Mouse (Mus musculus): Measurements from ENCODE around the gene Ckap5. TPM values are rescaled to one million over a fixed set of nuclear protein-coding genes. Genes with fewer than 3 reads are reported as not detected.

The Ckap5 gene
- total RNA-seq, 2 experiments from 2014 or later = 41.5 to 48.1 TPM

DNA sequence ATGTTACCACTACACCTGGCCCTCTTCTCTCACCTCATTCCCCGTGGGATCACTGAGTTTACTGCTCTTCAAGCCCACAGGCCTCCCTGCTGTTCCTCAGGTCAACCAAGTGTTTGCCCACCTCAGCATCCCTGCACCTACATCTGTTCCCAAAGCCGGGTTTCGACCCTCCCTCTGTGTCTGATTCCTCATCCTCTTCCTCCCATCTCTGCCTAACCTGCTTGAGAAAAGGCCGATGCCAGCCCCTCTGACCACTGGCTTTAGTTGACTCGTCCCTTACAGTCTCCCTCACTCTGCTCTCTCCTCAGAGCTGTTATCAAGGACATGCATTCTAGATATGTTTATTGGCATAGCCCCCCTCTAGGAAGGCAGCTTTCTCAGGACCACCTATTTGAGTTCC lies 100.9 kb downstream of the Ckap5 start:
- DNase-seq = no peak

DNA sequence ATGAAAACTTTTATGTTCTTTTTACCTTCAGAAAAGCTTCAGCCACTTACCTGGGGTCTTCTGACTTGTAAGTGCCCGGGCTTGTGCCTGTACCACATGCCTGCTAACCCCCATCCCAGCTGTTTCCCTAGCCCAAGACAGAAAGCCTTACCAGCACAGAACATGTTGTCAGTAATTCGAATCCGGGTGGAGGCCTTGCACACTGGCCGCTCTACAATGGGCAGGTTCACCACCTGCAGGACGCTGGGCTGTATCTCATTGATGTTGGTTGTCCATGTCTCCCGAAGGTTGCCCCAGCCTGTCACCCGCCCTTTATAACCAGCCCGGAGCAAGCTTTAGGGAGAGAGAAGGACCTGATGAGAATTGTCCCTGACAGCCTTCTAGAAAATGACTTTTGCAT lies 101.6 kb downstream of the Ckap5 start:
- no peak for DNase-seq

DNA sequence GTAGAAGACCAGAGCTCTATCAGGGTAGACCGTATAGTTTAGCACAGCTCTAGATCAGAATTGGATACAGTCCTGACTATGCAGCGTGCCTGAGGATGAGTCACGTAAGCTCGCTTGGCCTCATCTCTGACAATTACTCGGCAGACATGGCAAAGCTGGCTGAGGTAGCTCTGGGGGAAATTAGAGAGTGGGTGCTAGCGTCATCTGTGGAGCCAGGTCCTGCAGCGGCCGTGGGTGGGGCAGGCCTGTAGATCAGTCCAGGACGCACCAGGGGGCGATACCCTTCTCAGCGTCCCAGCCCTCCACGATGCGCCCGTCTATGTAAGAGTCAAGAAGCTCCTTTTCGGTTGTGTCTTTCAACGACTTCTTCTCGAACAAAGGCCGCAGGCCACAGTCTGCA lies 103.1 kb downstream of the Ckap5 start:
- DNase-seq = no peak

DNA sequence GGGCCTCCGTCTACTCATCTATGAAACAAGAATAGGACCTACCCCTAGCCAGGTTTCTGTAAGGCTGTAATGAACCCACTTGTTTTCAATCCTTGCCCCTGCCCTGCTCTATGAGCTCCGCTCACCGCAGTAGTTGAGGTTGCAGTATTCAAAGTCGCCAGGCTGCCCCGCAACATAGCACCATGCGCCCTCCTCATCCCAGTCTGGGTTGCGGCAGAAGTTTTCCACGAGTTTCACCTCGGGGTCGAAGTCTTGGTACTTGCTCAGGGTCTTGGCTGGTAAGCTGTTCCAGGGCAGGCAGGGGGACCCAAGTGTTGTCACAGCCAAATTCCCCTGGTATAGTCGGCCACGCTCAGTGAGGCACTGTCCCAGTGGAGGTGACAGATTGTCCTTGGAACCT lies 103.8 kb downstream of the Ckap5 start:
- no peak for DNase-seq

DNA sequence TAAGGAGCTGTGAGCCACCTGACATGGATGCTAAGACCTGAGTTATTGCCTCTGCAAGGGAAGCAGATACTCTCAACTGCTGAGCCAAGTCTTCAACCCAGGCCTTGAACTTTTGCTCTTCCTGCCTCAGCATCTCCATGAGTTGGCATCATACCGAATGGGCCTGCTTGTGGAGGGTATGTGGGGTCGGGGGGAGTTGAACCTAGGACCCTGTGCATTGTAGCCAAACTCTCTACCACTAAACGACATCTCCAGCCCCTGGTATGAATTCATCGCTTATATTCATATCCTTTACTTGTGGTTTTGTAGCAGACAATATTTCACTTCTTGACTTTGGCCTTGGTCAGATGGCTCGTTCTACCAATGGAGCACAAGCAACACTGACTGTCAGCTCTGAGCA lies 105.3 kb downstream of the Ckap5 start:
- no peak for DNase-seq

DNA sequence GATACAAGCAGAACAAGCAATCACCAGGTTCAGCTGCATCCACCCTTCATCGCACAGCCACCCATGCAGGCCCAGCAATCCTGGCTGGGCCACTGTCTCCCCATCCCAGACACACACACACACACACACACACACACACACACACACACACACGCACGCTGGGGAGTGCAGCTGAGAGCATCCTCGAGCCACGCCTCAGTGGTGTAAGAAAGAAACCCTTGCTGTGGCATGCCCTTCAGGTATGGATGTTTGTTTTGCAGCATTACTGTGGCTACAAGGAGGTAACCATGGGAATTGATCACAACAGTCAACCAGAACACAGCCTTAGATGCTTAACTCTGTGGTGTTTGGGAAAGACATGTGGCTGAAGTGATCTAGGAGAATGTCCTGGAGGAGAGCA lies 105.8 kb downstream of the Ckap5 start:
- DNase-seq = no peak

DNA sequence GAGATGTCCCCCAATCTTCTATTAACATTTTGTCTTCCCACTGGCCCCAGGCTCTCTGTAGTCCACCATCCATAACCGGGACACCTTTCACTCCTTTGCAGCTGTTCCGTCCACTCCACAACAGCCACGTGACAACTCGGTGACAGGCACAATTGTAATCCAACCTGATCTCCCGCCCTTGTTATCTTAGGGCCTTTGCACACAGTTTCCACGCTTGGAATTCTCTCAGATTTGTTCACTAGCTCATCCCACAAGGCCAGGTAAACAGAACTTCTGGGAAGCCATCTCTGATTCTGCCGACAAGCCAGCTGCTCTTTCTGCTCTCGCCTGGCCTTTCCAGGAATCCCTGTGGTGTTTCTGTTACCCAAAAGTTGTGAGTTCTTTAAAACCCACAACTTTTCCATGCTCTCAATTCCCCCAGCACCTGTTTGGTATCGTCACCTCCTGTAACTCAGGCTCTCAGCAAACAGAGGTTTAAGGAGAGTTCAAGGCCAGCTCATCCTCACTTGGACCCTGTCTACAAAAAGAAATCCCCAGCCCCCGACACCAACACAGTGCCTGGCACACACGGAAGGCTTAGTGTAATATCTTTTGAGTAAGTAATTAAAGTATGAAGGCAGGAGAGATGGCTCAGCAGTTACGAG lies 106.9 kb downstream of the Ckap5 start:
- no peak for DNase-seq

DNA sequence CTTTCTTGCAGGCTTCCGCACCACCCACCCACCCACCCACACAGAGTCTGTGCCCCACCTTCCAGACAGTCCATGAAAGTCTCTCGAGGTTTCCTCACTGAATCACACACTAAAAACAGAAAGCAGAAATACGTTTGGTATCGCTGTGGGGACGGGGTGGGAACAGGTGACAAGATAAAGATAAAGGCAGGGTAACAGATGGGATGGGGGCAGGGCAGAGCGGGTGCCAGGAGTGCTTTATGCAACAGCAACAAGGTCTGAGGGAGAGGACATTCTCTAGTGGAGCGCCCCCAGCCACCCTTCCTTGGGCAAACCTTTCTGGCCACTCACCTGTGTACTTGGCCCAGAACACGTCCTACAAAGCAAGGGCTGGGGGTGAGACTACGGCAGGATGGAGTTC lies 108.3 kb downstream of the Ckap5 start:
- DNase-seq = no peak

DNA sequence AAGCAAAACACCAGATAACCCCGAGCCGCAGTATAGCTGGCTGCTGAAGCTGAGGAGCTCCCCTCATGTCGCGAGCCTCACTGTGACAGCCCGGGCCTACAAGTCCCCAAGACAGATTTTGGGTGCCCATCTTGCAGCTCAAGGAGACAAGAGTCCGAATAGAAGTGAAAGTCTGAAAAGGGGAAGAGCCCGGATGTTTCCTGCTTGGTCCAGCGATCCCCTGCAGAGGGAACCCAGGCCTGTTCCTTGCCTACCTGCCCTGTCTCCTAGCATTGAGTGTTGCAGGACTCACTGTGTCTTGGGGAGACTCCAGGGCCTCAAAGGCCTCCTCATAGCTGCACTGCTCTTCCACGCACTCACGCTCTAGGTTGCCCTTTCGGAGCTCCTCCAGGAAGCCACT lies 108.9 kb downstream of the Ckap5 start:
- no peak for DNase-seq

DNA sequence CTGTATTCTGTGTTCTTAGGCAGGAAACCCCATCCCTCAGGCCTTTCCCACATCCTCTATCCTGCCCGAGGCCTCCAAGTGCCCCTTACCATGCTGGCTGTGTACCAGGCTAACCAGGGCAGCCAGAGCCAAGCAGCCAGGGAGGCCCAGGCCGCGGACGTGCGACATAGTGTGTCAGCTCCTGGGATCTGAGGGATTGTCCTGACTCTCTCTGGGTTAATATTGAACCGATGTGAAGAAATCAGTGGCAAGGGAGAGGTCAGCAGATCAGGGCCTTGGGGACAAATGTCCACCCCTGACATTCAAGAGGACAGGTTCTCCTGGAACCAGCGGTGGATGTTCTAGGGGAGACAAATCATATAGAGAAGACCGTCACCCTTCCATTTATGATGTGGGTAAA lies 109.7 kb downstream of the Ckap5 start, which contains the start of gene F2:
F2 (minus strand) TSS at position 186 of the 400 bp plus-strand sequence.
- no peak for DNase-seq

DNA sequence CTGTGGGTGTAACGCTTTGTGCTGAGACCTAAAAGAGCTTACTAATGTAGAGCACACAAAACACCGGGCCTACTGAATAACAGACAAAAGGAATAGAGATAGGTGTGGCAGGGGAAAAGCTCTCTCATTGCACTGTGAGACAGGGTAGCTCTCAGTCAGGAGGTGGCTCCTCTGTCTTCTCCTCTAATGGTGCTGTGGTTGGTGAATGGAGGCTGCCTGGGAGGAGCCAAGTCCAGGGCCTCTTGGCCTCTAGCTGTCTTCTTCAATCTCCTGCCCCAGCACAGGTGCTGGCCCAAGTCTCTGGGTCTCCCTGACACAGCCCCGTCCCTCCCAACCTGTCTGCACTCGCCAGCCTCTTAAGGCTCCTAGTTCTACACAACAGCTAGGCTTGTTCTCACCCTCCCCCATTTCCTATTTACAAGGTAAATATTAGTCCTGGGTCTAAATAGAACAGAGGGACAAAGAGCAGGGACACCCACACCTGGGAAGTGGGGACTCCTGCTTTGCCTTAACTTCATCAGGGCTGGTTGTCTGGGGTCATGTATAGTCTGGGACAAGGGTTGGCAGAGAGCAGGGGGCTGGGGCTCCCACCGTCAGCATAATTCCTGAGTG lies 110.3 kb downstream of the Ckap5 start:
- no peak for DNase-seq

DNA sequence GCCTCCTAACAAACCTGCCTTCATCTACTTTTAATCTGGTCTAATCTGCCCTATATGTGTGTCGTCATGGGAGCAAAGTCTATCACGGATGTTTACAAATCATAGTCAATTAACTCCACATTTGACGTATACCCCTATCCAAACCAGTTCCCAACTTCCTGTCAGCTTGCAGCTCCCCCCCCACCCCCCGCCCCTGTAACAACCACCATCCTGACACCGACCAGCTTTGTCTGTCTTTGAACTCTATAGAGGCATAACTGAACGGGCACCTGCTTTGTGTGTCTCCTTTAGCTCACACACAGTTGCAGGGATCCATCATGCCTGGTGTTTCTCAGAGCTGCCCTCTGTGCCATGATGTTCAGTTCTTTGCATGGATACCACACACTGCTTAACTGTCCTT lies 112.4 kb downstream of the Ckap5 start:
- DNase-seq = no peak

DNA sequence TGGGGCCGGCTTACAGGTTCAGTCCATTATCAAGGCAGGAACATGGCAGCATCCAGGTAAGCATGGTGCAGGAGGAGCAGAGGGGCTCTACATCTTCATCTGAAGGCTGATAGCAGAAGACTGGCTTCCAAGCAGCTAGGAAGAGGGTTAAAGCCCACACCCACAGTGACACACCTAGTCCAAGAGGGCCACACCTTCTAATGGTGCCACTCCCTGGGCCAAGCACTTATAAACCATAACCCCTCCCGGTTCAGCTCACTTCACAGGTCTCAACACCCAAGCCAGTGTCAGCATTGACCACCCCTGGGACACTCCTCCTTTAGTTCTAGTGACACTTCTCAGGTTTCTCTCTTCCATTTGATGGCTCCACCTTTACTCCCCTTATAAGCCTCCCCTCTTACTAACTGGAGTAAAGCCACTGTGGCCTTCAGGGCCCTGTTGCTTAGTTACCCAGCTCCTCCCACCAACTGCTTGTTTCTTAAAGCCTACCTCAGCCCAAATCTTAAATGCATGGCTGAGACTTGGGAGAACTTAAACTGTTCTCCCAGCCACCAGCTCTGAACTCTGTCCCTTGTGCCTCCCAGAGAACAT lies 116.4 kb downstream of the Ckap5 start:
- no peak for DNase-seq

DNA sequence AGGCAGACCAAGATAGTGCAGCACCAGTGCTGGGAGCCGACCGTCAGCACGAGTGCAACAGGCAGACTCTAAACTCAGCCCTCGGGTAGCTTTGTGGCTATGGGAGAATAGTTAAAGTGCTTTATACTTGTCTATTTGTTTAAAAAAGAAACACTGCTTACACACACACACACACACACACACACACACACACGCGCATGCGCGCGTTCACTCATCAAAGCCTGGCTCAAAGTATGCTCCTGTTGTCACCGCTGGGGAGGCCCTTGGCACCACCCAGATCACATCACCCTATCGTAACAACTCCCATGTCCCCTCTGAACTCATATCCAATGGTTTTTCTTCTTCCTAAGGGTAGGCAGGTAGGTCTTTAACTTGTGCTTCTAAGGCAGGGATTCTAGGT lies 117.5 kb downstream of the Ckap5 start:
- no peak for DNase-seq

DNA sequence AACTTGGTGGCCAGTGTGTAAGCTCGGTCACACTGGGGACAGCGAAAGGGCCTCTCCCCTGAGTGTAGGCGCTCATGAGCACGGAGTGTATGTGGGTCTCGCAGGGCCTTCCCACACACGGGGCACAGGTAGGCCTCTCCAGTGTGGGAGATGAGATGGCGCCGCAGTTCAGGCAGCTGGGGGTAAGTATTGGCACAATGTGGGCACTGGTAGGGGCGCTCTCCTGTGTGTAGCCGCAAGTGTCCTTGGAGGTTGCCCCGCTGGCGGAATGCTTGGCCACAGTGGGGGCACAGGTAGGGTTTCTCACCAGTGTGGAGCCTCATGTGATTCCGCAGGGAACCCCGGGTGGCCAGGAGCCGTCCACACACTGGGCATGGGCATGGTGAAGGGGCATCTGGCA lies 118.8 kb downstream of the Ckap5 start:
- no peak for DNase-seq

DNA sequence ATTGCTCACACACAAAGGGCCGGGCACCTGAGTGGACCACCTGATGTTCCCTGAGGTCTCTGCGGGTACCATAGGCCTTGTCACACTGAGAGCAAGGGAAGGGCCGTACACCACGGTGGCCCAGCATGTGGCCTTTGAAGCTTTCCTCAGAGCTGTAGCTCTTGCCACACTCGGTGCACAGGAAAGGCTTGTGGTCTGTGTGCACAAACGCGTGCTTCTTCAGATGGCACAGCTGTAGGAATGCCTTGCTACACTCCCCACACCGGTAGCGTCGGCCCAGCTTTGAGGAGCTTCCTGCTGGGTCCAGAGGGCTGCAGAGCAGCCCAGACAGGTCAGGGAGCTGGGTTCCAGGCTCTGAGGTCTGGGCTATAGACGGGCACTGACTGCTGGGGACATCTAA lies 119.2 kb downstream of the Ckap5 start:
- no peak for DNase-seq

DNA sequence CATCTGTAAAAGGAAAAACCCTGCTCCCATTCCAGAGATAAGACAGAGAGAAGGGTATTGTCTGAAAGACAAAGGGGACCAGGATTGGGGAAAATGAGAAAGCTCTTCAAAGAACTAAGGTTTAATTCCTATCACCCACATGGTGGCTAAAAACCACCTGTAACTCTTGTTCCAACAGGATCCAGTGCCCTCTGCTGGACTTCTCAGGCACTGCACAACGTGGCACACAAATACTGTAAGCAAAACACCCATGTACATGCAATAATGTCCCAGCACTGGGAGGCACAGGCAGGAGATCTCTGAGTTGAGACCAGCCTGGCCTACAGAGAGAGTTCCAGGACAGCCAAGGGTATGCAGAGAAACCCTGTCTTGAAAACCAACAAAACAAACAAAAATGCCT lies 120.2 kb downstream of the Ckap5 start:
- peak; percentile 48 for DNase-seq

DNA sequence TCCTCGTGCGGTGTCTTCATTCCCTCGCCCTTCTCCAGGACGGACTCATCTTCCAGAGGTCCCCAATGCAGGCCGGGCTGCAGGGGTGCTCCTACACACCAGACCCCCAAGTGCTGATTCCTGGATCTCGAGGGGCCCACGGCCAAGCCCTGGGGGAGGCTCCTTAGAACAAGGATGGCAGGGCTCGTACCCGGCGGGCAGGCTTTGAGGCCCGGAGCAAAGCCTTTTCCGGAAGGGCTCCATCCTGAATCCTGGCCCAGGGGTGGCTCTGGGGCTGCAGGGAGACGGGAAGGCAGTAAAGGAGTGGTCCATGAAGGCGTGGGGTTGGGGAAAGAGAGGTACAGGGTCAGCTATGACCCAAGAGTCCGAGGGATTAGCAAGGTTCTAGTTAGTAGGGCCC lies 122.6 kb downstream of the Ckap5 start:
- DNase-seq = no peak

DNA sequence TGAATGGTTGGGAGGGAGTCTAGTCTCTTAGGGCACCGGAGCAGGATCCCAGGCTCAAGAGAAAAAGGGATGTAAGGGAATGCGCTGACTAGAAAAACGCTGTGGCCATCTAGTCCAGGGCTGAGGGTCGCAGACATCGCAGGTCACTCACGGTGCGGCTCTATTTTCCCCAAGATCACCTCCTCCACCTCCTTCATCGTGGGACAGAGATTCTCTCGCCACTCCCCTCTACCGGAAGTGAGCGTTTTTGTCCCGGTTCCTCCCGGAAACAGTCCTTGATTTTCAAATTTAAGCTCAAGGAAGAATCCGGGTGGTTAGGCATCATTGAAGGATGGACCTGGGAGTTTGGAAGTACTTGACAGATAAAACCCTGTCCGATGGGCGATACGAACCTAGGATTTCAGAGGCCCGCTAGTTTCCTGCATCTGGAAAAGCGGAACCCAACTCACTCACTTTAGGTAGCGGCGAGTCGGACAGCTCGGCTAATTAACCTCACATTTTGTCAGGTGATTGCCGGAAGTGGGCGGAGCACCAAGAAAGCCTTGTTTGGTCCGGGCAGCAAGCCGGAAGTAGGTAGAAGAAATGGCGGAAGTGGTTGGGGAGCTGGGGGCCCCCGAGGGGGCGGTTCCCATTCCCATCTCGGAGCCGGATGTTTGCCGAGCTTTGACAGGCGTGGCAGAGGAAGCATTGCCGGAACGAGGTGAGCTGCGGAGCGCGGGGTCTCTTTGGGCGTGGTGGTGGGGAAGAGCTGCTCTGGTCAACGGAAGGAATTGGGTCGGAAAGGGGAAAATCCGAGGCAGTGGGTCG lies 123.2 kb downstream of the Ckap5 start, which contains the start of the genes Zfp408 and Arhgap1:
Zfp408 (minus strand) TSS at position 239 of the 807 bp plus-strand sequence.
Arhgap1 (plus strand) TSS at position 308 of the 807 bp plus-strand sequence.
- peak; percentile 97 for DNase-seq

DNA sequence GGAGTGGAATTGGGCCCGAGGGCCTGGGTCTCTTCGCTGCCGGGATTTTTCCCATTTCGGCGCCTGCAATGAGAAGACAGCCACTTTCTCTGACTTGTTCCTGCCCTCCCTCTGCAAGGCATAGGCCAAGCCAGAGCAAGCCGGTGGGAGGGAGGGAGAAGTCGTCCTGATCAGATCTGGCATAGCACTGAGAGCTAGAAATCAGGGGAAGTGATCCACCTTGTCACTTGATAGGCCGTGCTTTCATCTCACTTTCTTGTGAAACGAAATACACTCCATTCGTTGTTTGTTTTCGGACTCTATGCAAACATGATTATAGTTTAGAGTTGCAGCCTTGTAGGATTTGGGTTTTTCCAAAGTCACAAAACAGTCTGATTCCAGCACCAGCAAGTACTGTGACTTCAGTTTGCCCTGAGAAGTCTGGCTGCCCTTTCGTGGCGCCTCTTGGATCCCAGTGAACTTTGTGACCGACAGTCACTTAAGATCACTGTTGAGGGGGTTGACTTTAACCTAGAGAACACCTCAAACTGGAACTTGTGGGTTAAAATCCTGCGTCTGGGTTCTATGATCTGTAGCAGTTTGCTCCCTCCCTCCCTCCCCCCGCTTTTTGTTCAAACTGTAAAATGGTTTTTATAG lies 123.9 kb downstream of the Ckap5 start:
- no peak for DNase-seq

DNA sequence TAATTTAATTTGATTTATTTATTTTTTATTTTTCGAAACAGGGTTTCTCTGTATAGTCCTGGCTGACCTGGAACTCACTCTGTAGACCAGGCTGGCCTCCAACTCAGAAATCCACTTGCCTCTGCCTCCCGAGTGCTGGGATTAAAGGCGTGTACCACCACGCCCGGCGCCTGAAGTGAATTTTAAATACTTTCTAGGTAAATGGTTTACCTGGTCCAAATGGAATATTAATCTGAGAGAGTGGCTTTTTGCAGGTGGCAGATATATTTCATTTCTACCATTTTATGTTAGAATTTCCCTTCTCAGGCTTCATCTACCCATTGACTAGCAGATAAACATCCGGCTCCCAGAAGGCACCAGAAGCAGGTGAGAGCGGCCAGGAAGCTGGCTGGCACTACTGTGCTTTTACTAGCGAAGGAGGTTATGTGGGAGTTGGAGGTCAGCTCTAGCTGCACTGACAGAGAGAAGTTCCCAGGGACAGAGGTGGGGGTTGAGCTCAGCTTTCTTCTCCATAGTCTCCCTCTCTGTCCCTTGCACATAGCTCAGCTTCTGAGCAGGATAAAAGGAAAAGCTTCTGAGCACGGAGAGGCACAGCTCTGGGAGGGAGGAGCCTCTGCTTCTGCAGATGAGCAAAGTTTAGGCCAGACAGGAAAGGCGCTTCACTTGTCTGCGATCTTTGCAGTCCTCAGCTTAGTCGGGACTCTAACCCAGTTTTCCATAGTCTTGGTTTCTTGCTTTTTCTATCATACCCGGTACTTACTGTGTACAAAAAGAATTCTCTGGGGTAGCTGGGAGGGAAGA lies 125.1 kb downstream of the Ckap5 start:
- no peak for DNase-seq

DNA sequence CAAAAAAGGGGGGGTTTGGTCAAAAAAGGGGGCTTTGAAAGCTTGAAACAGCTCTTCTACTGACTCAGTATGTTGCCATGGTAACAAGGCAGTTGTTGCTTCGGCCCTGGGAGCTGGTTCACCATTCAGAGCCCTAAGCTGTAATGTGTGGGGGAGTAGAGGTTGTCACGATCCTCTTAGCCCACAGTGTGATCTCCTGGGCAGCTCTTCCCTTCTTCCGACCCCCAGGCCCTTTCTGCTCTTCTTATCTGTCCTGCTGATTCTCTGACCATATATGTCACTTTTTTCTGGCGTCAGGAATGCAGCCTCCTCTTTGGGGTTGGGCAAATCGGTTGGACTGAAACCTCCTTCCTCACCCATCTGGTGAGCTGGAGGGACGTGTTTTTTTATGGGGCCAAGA lies 126.3 kb downstream of the Ckap5 start:
- DNase-seq = no peak

All from gastrocnemius, postnatal 10 days (tissue).